Mouse (Mus musculus) CH12.LX (cell line): Measurements from ENCODE around the gene Sh3bp2. TPM values are rescaled to one million over a fixed set of nuclear protein-coding genes. Genes with fewer than 3 reads are reported as not detected.

Experiments used
- DNase-seq: peaks from one replicate; pipeline ENCODE4 v3.0.0-alpha.2; 2013; ENCODE audit errors: extremely low read depth
- H3K27ac ChIP-seq: 2 replicates; pipeline ENCODE4 v1.5.1; 2012; ENCODE audit warnings: low read depth, mild to moderate bottlenecking, control low read depth, moderate library complexity; ENCODE audit not compliant: insufficient read depth
- H3K27me3 ChIP-seq: replicated peaks from 2 replicates; pipeline ENCODE3; 2012; ENCODE audit warnings: inconsistent platforms
- H3K36me3 ChIP-seq, 2 experiments: replicated peaks in 1 of 2; 2 replicates each; pipeline versions ENCODE3 to v1.6.1; 2012; ENCODE audit warnings: inconsistent platforms in 1 of 2, low read length in 1 of 2, mild to moderate bottlenecking in 1 of 2, mixed read lengths in 1 of 2, moderate library complexity in 1 of 2; ENCODE audit not compliant: control insufficient read depth in 1 of 2, insufficient read depth in 1 of 2
- H3K4me1 ChIP-seq, 2 experiments: 2 replicates each; pipeline ENCODE4 v1.6.1; 2012; ENCODE audit warnings: inconsistent platforms in 1 of 2, moderate library complexity in 1 of 2; ENCODE audit not compliant: insufficient read depth in 2 of 2, control insufficient read depth in 1 of 2
- H3K4me2 ChIP-seq: 2 replicates; pipeline ENCODE4 v1.6.1; 2012; ENCODE audit warnings: low read depth, mild to moderate bottlenecking, control low read depth; ENCODE audit not compliant: poor library complexity, insufficient read depth, severe bottlenecking
- H3K4me3 ChIP-seq, 3 experiments: fragments of 150-350 bp in 1 of 3; sonication (generic) in 1 of 3; replicated peaks in 1 of 3; 2 replicates each; pipeline versions ENCODE3 to v1.5.1; 2011 to 2012; ENCODE audit warnings: low read depth in 2 of 3, low read length in 2 of 3, mild to moderate bottlenecking in 2 of 3, moderate library complexity in 2 of 3, control low read depth in 1 of 3, improper control_type of control experiment in 1 of 3, inconsistent platforms in 1 of 3, mixed read lengths in 1 of 3; ENCODE audit not compliant: poor library complexity in 1 of 3
- H3K79me2 ChIP-seq: replicated peaks from 2 replicates; pipeline ENCODE4 v1.6.1; 2012; ENCODE audit warnings: mild to moderate bottlenecking, moderate library complexity; ENCODE audit not compliant: control insufficient read depth, poor library complexity, insufficient read depth, severe bottlenecking; ENCODE audit errors: extremely low read depth
- H3K9ac ChIP-seq: 2 replicates; pipeline ENCODE4 v1.6.1; 2012; ENCODE audit warnings: low read depth, mild to moderate bottlenecking, control low read depth, moderate library complexity; ENCODE audit not compliant: insufficient read depth
- H3K9me3 ChIP-seq: replicated peaks from 2 replicates; pipeline ENCODE3; 2012; ENCODE audit warnings: low read length, inconsistent platforms, mixed read lengths
- CTCF ChIP-seq, 2 experiments: IDR thresholded peaks in 1 of 2; conservative IDR thresholded peaks in 1 of 2; 2 replicates each; pipeline ENCODE4 v1.5.1; 2011 to 2012; ENCODE audit warnings: low read depth in 2 of 2, low read length in 2 of 2, improper control_type of control experiment in 1 of 2, inconsistent platforms in 1 of 2, mild to moderate bottlenecking in 1 of 2, moderate library complexity in 1 of 2
- E2F4 ChIP-seq: IDR thresholded peaks from 2 replicates; pipeline ENCODE4 v1.6.1; 2011; ENCODE audit warnings: low read depth, low read length, improper control_type of control experiment; ENCODE audit not compliant: insufficient replicate concordance
- EP300 ChIP-seq: IDR thresholded peaks from 2 replicates; pipeline ENCODE4 v1.6.1; 2011; ENCODE audit warnings: low read length, improper control_type of control experiment
- ETS1 ChIP-seq: conservative IDR thresholded peaks from 2 replicates; pipeline ENCODE4 v1.6.1; 2012; ENCODE audit warnings: low read depth, mild to moderate bottlenecking, inconsistent platforms, low read length, improper control_type of control experiment, moderate library complexity
- GABPA ChIP-seq: IDR thresholded peaks from 2 replicates; pipeline ENCODE4 v1.6.1; 2012; ENCODE audit warnings: low read depth, low read length, improper control_type of control experiment, inconsistent platforms; ENCODE audit not compliant: insufficient replicate concordance
- JUN ChIP-seq: IDR thresholded peaks from 2 replicates; pipeline ENCODE4 v1.6.1; 2011; ENCODE audit warnings: low read depth, mild to moderate bottlenecking, low read length, improper control_type of control experiment, moderate library complexity; ENCODE audit not compliant: insufficient read depth
- MAFK ChIP-seq: IDR thresholded peaks from 2 replicates; pipeline ENCODE4 v1.6.1; 2011; ENCODE audit warnings: low read length, improper control_type of control experiment; ENCODE audit not compliant: insufficient replicate concordance
- MAX ChIP-seq: IDR thresholded peaks from 2 replicates; pipeline ENCODE4 v1.6.1; 2011; ENCODE audit warnings: low read length, improper control_type of control experiment
- MAZ ChIP-seq: IDR thresholded peaks from 2 replicates; pipeline ENCODE4 v1.6.1; 2012; ENCODE audit warnings: low read depth, mild to moderate bottlenecking, inconsistent platforms, low read length, improper control_type of control experiment, moderate library complexity
- MYC ChIP-seq: IDR thresholded peaks from 2 replicates; pipeline ENCODE4 v1.6.1; 2011; ENCODE audit warnings: low read depth, mild to moderate bottlenecking, improper control_type of control experiment, low read length
- NELFE ChIP-seq: IDR thresholded peaks from 2 replicates; pipeline ENCODE4 v1.6.1; 2011; ENCODE audit warnings: low read depth, low read length, improper control_type of control experiment
- NRF1 ChIP-seq: IDR thresholded peaks from 2 replicates; pipeline ENCODE4 v1.6.1; 2014; ENCODE audit warnings: low read depth, mild to moderate bottlenecking, inconsistent platforms, low read length, improper control_type of control experiment, moderate library complexity
- POLR2A ChIP-seq: IDR thresholded peaks from 2 replicates; pipeline ENCODE4 v1.6.1; 2011; ENCODE audit warnings: low read depth, mild to moderate bottlenecking, improper control_type of control experiment, low read length
- RAD21 ChIP-seq: IDR thresholded peaks from 2 replicates; pipeline ENCODE4 v1.6.1; 2011; ENCODE audit warnings: low read depth, mild to moderate bottlenecking, low read length, improper control_type of control experiment, moderate library complexity
- SMC3 ChIP-seq: IDR thresholded peaks from 2 replicates; pipeline ENCODE4 v1.6.1; 2011; ENCODE audit warnings: low read depth, low read length, improper control_type of control experiment
- TBP ChIP-seq: conservative IDR thresholded peaks from 2 replicates; pipeline ENCODE4 v1.6.1; 2011; ENCODE audit warnings: low read depth, low read length, improper control_type of control experiment
- UBTF ChIP-seq: IDR thresholded peaks from 2 replicates; pipeline ENCODE4 v1.6.1; 2012; ENCODE audit warnings: low read depth, mild to moderate bottlenecking, inconsistent platforms, low read length, improper control_type of control experiment, moderate library complexity
- USF1 ChIP-seq: IDR thresholded peaks from 2 replicates; pipeline ENCODE4 v1.6.1; 2014; ENCODE audit warnings: low read depth, mild to moderate bottlenecking, inconsistent platforms, low read length, improper control_type of control experiment
- ZC3H11A ChIP-seq: IDR thresholded peaks from 2 replicates; pipeline ENCODE4 v1.6.1; 2012; ENCODE audit warnings: low read depth, mild to moderate bottlenecking, inconsistent platforms, low read length, improper control_type of control experiment
- ZKSCAN1 ChIP-seq: IDR thresholded peaks from 2 replicates; pipeline ENCODE4 v1.6.1; 2012; ENCODE audit warnings: low read depth, inconsistent platforms, low read length, improper control_type of control experiment, borderline replicate concordance
- ZMIZ1 ChIP-seq: IDR thresholded peaks from 2 replicates; pipeline ENCODE4 v1.6.1; 2012; ENCODE audit warnings: low read depth, mild to moderate bottlenecking, inconsistent platforms, low read length, improper control_type of control experiment
- dilution Hi-C: fragments of 300-500 bp; cut with MboI; formaldehyde crosslinking; loops from 2 replicates; pipeline ENCODE4 v1.14.3; 2020; ENCODE audit warnings: low sequenced_read_pairs; ENCODE audit not compliant: extremely low pct_unique_long_range_greater_than_20kb, extremely low pct_ligation_motif_present
- in situ Hi-C: fragments of 300-500 bp; cut with MboI; formaldehyde crosslinking; loops from 3 replicates; pipeline ENCODE4 v1.14.3; 2019; ENCODE audit warnings: low sequenced_read_pairs, low pct_ligation_motif_present, low pct_unique_long_range_greater_than_20kb, mixed read lengths
- polyA plus RNA-seq: library from polyadenylated mRNA; unstranded; fragments of >175 nt; gene quantifications from 2 replicates; pipeline ENCODE4 v1.2.1, GENCODE M21; 2012; ENCODE audit warnings: low read depth; ENCODE audit not compliant: insufficient read length
- total RNA-seq, 2 experiments: library from RNA; depleted of rRNA; stranded (reverse); fragments of 300-350 nt in 1 of 2; fragments of >200 nt in 1 of 2; gene quantifications; 2 replicates each; pipeline ENCODE4 v1.2.3; 2012 to 2014

Gene Sh3bp2
- total and polyA plus RNA-seq, 3 experiments, result 5.8 to 10.5 (median 7.3) TPM

DNA sequence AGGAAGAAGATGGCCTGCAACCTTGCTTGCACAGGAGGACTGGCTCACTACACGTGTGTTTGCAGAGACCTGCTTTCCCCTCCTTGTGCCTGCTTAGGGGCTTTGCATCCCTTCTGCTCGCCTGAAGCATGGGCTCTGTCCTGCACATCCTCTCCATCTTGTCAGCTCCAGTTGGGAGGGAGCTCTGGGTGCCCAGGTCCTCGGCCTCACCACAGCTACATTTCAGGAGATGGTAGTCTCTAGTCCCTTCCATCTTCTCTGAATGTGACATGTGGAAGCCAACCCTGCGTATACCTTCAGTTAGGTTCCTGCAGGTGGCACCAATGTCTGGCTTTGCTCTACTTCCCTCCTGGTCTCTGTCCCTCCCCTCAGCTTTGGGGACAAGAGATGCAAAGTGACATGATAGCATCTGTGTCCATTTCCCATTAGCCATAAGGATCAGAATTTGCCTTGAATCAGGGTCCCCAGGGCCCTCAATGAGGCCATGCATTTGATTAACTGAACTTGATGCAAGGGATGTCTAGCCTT lies 1.6 kb upstream of the Sh3bp2 start:
- peaks cover 0 to 5% of the 10 kb centered on the region in 2 experiments for H3K36me3 ChIP-seq
- no peak overlapping the region for H3K4me3 ChIP-seq
- peak; percentile 66 for DNase-seq
- dilution Hi-C loops, result no loop called here
- peak in 1 of 2 experiments; percentile 74; a peak in 2 of 4 replicates for TF ChIP-seq CTCF (conservative IDR thresholded peaks at IDR 0.05 in 1 of 2, IDR thresholded peaks at IDR 0.05 in 1 of 2; ENCODE audit: low read depth in 2 of 2, low read length in 2 of 2)
- no peak for TF ChIP-seq MAX
- TF ChIP-seq RAD21, result peak; percentile 82
- no peak for TF ChIP-seq MAZ
- peak; percentile 62 for TF ChIP-seq SMC3
- no peak for TF ChIP-seq USF1
- TF ChIP-seq, all 38 proteins: peak for 3
- H3K27ac ChIP-seq, result no peak overlapping the region
- no peaks in the 10 kb centered on the region for H3K27me3 ChIP-seq
- no peaks in the 10 kb centered on the region for H3K9me3 ChIP-seq
- no peaks in the 10 kb centered on the region for H3K79me2 ChIP-seq
- in situ Hi-C loops, result no loop called here
- no peak overlapping the region for H3K9ac ChIP-seq
- H3K4me2 ChIP-seq, result no peak overlapping the region
- H3K4me1 ChIP-seq, result peaks cover 38 to 64% of the 10 kb centered on the region in 2 experiments

DNA sequence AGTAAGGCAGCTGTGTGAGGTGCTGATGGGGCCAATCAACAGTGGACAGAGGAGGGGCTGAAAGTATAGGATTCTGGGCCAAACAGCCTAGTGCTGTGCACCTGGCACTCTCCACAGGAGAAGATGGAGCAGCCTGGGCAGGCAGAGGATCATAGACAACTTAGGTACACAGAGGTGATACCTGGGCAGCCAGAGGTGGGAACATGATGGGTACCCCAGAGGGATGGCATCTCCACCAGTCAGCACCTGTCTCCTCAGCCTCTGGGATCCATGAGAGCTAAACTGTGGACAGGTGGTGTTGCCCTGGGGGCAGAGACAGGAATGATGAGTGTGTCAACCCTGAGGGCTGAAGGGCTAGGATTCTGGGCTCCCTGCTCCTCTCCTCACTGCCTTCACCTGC lies 1.1 kb upstream of the Sh3bp2 start:
- H3K4me1 ChIP-seq, result peaks cover 38 to 59% of the 10 kb centered on the region in 2 experiments
- in situ Hi-C loops (no loop called here), dilution Hi-C loops (no loop called here)
- TF ChIP-seq CTCF (conservative IDR thresholded peaks at IDR 0.05 in 1 of 2, IDR thresholded peaks at IDR 0.05 in 1 of 2; ENCODE audit: low read depth in 2 of 2, low read length in 2 of 2) (no peak), JUN (no peak), ETS1 (no peak), ZC3H11A (no peak), RAD21 (no peak), MYC (no peak), NRF1 (no peak), POLR2A (no peak), EP300 (no peak), SMC3 (no peak), MAZ (no peak), ZMIZ1 (no peak), E2F4 (no peak), MAFK (no peak), NELFE (no peak), ZKSCAN1 (no peak), GABPA (no peak), USF1 (no peak), UBTF (no peak), TBP (no peak)
- no peak overlapping the region for H3K9ac ChIP-seq
- H3K79me2 ChIP-seq, result no peaks in the 10 kb centered on the region
- H3K4me3 ChIP-seq, result no peak overlapping the region
- no peak overlapping the region for H3K27ac ChIP-seq
- no peak overlapping the region for H3K4me2 ChIP-seq
- H3K9me3 ChIP-seq, result no peaks in the 10 kb centered on the region
- H3K36me3 ChIP-seq, result peaks cover 0 to 5% of the 10 kb centered on the region in 2 experiments
- H3K27me3 ChIP-seq, result no peaks in the 10 kb centered on the region
- DNase-seq, result no peak
